Mouse (Mus musculus) thymus, postnatal 4 days (tissue): ENCODE measurements at regions not wholly inside any gene's neighbourhood (a gene's known extent, or its start where the extent isn't known, plus 50 kb on each side); places are given as distances from the start of the nearest gene placed in this dataset.
"Not testable (repeated sequence)": the region's sequence is repeated elsewhere in the genome, so short reads cannot be mapped to it uniquely, and the experiment has no call there.

Experiments
- DNase-seq: peaks from one replicate; pipeline ENCODE4 v3.0.0; 2021

GRCm38 (mm10) chr4:146263038-146263685, 106.5 kb downstream of the Zfp600 start:
- peak; percentile 6 for DNase-seq

DNA sequence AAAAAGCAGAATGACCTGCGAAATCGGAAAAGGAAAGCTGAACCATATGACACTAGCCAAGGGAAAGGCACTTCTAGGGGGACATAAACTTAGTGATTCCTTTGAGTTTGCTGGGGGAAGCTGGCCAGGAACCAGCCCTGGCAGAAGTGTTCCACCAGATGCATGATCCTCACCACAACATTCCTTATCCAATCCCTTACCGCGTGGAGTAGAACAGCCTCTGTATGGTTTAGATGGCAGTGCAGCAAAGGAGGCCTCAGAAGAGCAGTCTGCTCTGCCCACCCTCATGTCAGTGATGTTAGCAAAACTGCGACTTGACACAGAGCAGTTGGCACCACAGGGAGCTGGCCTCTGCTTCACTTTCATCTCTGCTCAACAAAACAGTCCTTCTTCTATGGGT, 107.2 kb downstream of the Zfp600 start:
- DNase-seq: not testable (repeated sequence)

- DNase-seq: not testable (repeated sequence)
These were observed 113.6 kb downstream of the Zfp600 start for GRCm38 (mm10) chr4:146270119-146270747.
